Mouse (Mus musculus) C2C12 (cell line): ENCODE measurements at regions not wholly inside any gene's neighbourhood (a gene's known extent, or its start where the extent isn't known, plus 50 kb on each side); places are given as distances from the start of the nearest gene placed in this dataset.

Experiments used
- H3K27me3 ChIP-seq: one replicate; pipeline ENCODE4 v1.6.1; 2011; ENCODE audit not compliant: control insufficient read depth, insufficient read depth, insufficient read length
- H3K36me3 ChIP-seq: one replicate; pipeline ENCODE4 v1.6.1; 2011; ENCODE audit not compliant: control insufficient read depth, insufficient read depth
- H3K4me3 ChIP-seq: one replicate; pipeline ENCODE4 v1.5.1; 2011; ENCODE audit warnings: mild to moderate bottlenecking, control low read depth; ENCODE audit not compliant: poor library complexity, insufficient read depth, severe bottlenecking
- H3K79me2 ChIP-seq: one replicate; pipeline ENCODE4 v1.6.1; 2011; ENCODE audit not compliant: control insufficient read depth, insufficient read depth
- H3K79me3 ChIP-seq: one replicate; pipeline ENCODE4 v1.6.1; 2011; ENCODE audit warnings: low read depth, control low read depth
- H3ac ChIP-seq: one replicate; pipeline ENCODE3; 2011; ENCODE audit warnings: low read depth; ENCODE audit not compliant: control insufficient read depth, insufficient read length
- CEBPB ChIP-seq: IDR thresholded peaks from one replicate; pipeline ENCODE4 v1.6.1; 2011; ENCODE audit warnings: low read depth, mild to moderate bottlenecking, control low read depth, moderate library complexity
- CTCF ChIP-seq: IDR thresholded peaks from one replicate; pipeline ENCODE4 v1.5.1; 2011; ENCODE audit not compliant: control insufficient read depth, insufficient read depth, insufficient read length
- FOSL1 ChIP-seq: IDR thresholded peaks from one replicate; pipeline ENCODE4 v1.8.0; 2011; ENCODE audit warnings: mild to moderate bottlenecking, low read length; ENCODE audit not compliant: poor library complexity, insufficient read depth, severe bottlenecking
- MAX ChIP-seq: IDR thresholded peaks from one replicate; pipeline ENCODE4 v1.6.1; 2011; ENCODE audit warnings: mild to moderate bottlenecking, control low read depth
- MYOD1 ChIP-seq: IDR thresholded peaks from one replicate; pipeline ENCODE4 v1.6.1; 2011; ENCODE audit warnings: low read depth; ENCODE audit not compliant: control insufficient read depth, insufficient read length
- MYOG ChIP-seq: IDR thresholded peaks from one replicate; pipeline ENCODE4 v1.6.1; 2011; ENCODE audit not compliant: control insufficient read depth, insufficient read length; ENCODE audit errors: extremely low read depth
- USF1 ChIP-seq: IDR thresholded peaks from one replicate; pipeline ENCODE4 v1.6.1; 2011; ENCODE audit warnings: low read depth, mild to moderate bottlenecking, control low read depth, moderate library complexity

GRCm38 (mm10) chr13:72993410-72993858 lies 266.8 kb upstream of the Irx4 start:
- Histone ChIP-seq H3ac (no peak overlapping the region), H3K36me3 (no peaks in the 10 kb centered on the region), H3K27me3 (no peaks in the 10 kb centered on the region), H3K4me3 (no peak overlapping the region), H3K79me3 (no peaks in the 10 kb centered on the region), H3K79me2 (no peaks in the 10 kb centered on the region)
- TF ChIP-seq MYOG (no peak), USF1 (no peak), MYOD1 (no peak), CEBPB (no peak), CTCF (no peak), MAX (no peak), FOSL1 (no peak)

GRCm38 (mm10) chr13:72994538-72994937 lies 265.7 kb upstream of the Irx4 start:
- no peaks in the 10 kb centered on the region for H3K79me3 ChIP-seq
- TF ChIP-seq USF1: no peak
- no peak for TF ChIP-seq MAX
- TF ChIP-seq MYOD1: no peak
- TF ChIP-seq MYOG: no peak
- TF ChIP-seq FOSL1: no peak
- no peak for TF ChIP-seq CTCF
- TF ChIP-seq CEBPB: no peak
- H3ac ChIP-seq: no peak overlapping the region
- no peaks in the 10 kb centered on the region for H3K36me3 ChIP-seq
- no peak overlapping the region for H3K4me3 ChIP-seq
- no peaks in the 10 kb centered on the region for H3K27me3 ChIP-seq
- no peaks in the 10 kb centered on the region for H3K79me2 ChIP-seq

- Histone ChIP-seq H3K36me3 (no peaks in the 10 kb centered on the region), H3ac (no peak overlapping the region), H3K27me3 (no peaks in the 10 kb centered on the region), H3K79me2 (no peaks in the 10 kb centered on the region), H3K79me3 (no peaks in the 10 kb centered on the region), H3K4me3 (no peak overlapping the region)
- TF ChIP-seq USF1 (no peak), FOSL1 (no peak), CEBPB (no peak), MAX (no peak), CTCF (no peak), MYOD1 (no peak), MYOG (no peak)
Observed at GRCm38 (mm10) chr13:73008856-73009546, 251.3 kb upstream of the Irx4 start.

GRCm38 (mm10) chr13:73009547-73010475 lies 250.5 kb upstream of the Irx4 start:
- no peaks in the 10 kb centered on the region for H3K36me3 ChIP-seq
- no peaks in the 10 kb centered on the region for H3K79me2 ChIP-seq
- H3K79me3 ChIP-seq: no peaks in the 10 kb centered on the region
- H3K27me3 ChIP-seq: peaks cover 2% of the 10 kb centered on the region
- no peak overlapping the region for H3K4me3 ChIP-seq
- TF ChIP-seq CEBPB: no peak
- no peak for TF ChIP-seq MYOG
- TF ChIP-seq USF1: no peak
- no peak for TF ChIP-seq CTCF
- no peak for TF ChIP-seq MAX
- TF ChIP-seq MYOD1: no peak
- TF ChIP-seq FOSL1: no peak
- no peak overlapping the region for H3ac ChIP-seq

- Histone ChIP-seq H3ac (no peak overlapping the region), H3K27me3 (peaks cover 5% of the 10 kb centered on the region), H3K79me2 (no peaks in the 10 kb centered on the region), H3K4me3 (no peak overlapping the region), H3K79me3 (no peaks in the 10 kb centered on the region), H3K36me3 (no peaks in the 10 kb centered on the region)
- no peak for TF ChIP-seq USF1
- no peak for TF ChIP-seq CTCF
Observed at GRCm38 (mm10) chr13:73019181-73019580, 241.1 kb upstream of the Irx4 start.
